Mouse (Mus musculus): ENCODE data around the gene Nxt1. TPM values are rescaled to one million over a fixed set of nuclear protein-coding genes. Genes with fewer than 3 reads are reported as not detected.

Gene Nxt1
- polyA plus RNA-seq, 1 experiment, result 25.5 TPM

DNA sequence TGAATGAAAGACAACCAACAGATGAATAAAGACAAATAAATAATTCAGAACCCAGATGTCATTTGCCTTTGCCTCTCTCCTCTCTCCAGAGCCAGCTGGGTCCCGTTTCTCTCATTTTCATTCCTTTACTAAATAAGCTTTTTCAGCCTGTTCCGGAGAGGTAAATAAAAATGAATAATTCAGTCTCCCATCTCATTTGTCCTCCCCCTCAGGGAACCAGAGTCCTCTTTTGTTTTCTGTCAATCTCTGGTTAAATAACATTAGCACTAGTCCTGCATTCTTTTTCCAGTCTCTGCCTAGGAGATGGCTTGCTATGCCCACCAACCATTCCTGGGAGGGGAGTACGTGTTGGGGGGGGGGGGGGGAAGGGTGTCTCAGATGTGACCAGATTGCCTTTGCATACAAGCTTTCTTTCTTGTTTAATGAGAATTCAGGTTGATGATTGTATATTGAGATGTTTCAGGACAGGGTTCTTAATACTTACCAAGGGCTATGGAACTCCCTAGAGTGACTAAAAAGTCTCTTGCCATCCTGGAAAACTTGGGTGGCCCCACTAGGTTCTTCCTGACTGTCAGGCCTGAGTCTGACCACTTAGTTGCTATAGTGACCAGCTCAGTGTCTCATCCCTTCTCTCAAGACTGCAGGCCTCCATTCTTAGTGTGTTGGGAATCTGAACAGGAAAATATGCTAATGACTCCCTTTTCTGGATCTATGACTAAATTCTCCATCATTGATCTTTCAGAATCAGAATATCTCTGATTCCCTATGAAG is 21.6 kb upstream of the Nxt1 start:
- TF ChIP-seq POLR2A (IDR thresholded peaks at IDR 0.05; ENCODE audit: low read depth, low read length) (no peak), CTCF (IDR thresholded peaks at IDR 0.05; ENCODE audit: borderline replicate concordance, insufficient read depth, low read length) (no peak)
- H3K27ac ChIP-seq (ENCODE audit: insufficient read depth, low read length), result no peak overlapping the region
- no peak overlapping the region for H3K4me3 ChIP-seq (ENCODE audit: insufficient read depth, low read length)
- H3K4me1 ChIP-seq (ENCODE audit: control insufficient read depth, insufficient read depth, low read length), result no peaks in the 10 kb centered on the region

DNA sequence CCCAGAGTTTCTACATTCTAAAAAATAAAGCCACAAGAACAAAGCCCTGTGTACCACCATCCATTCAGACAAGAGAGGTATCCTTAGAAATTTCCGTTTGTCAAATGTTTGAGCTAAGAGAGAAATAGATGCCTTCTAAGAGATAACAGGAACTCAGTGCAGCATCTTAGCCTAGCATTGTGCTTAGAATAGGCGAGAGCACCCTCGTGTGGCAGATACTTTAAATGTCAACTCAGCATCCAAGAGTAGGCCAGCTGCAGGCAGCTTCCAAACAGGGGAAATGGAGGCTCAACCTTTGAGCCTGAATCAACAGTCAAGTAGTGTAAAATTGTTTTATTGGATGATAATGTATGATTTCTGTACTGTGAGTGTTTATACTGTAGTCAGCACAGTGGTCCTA is 17.4 kb upstream of the Nxt1 start:
- no peaks in the 10 kb centered on the region for H3K4me1 ChIP-seq (ENCODE audit: control insufficient read depth, insufficient read depth, low read length)
- TF ChIP-seq CTCF (IDR thresholded peaks at IDR 0.05; ENCODE audit: borderline replicate concordance, insufficient read depth, low read length), result peak; percentile 39; the same call in 1 of the 2 replicates
- no peak for TF ChIP-seq POLR2A (IDR thresholded peaks at IDR 0.05; ENCODE audit: low read depth, low read length)

DNA sequence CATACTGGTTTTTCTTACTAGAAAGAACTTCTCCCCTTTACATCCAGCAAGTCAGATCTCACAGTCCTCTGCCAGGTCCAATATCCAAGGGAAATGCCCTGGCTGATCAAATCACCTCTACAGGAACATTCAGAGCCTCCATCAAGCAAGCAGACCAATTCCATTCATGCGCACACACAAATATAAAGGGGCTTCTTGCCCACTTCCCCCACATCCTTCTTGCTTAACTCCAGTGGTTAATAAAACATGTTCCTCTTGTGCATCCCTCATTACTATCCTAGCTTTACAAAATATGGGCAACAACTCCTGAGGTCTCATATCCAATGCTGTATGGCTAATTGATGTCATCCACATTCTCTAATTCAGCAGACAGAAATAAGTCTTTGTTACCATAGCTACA is 8.9 kb upstream of the Nxt1 start:
- no peaks in the 10 kb centered on the region for H3K4me1 ChIP-seq (ENCODE audit: control insufficient read depth, insufficient read depth, low read length)
- TF ChIP-seq CTCF (IDR thresholded peaks at IDR 0.05; ENCODE audit: borderline replicate concordance, insufficient read depth, low read length) (no peak), POLR2A (IDR thresholded peaks at IDR 0.05; ENCODE audit: low read depth, low read length) (no peak)

More for the DNA sequence above, 17.4 kb upstream of the Nxt1 start:
- Histone ChIP-seq H3K4me3 (ENCODE audit: insufficient read depth, low read length) (no peak overlapping the region), H3K27ac (ENCODE audit: insufficient read depth, low read length) (no peak overlapping the region)

DNA sequence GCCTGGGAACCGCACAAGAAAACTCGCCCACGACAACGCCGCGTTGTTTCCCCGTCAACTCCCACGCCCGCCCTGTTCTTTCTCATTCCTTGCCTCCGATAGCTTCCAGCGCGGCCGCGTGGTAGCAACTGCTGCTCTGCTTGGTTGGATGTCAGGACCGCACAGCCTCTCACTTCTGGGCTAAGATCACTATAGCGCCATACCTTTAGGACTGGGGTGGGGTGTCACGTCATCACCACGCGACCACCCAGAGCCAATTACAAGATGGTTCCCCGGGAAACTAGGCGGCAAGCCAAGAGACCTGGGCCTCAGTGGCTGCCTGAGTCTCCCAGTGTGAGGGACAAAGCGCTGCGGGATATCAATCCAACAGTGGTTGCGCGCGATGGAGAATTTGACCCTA is 5.4 kb downstream of the Nxt1 start:
- H3K4me3 ChIP-seq (ENCODE audit: insufficient read depth, low read length), result no peak overlapping the region; the same call in 1 of the 2 replicates
- peaks cover 12% of the 10 kb centered on the region for H3K4me1 ChIP-seq (ENCODE audit: control insufficient read depth, insufficient read depth, low read length)
- peak overlapping the region; percentile 12; the same call in 1 of the 2 replicates for H3K27ac ChIP-seq (ENCODE audit: insufficient read depth, low read length)
- TF ChIP-seq CTCF (IDR thresholded peaks at IDR 0.05; ENCODE audit: borderline replicate concordance, insufficient read depth, low read length), result no peak
- TF ChIP-seq POLR2A (IDR thresholded peaks at IDR 0.05; ENCODE audit: low read depth, low read length), result peak; percentile 52

More for the DNA sequence above, 8.9 kb upstream of the Nxt1 start:
- Histone ChIP-seq H3K4me3 (ENCODE audit: insufficient read depth, low read length) (no peak overlapping the region), H3K27ac (ENCODE audit: insufficient read depth, low read length) (no peak overlapping the region)

DNA sequence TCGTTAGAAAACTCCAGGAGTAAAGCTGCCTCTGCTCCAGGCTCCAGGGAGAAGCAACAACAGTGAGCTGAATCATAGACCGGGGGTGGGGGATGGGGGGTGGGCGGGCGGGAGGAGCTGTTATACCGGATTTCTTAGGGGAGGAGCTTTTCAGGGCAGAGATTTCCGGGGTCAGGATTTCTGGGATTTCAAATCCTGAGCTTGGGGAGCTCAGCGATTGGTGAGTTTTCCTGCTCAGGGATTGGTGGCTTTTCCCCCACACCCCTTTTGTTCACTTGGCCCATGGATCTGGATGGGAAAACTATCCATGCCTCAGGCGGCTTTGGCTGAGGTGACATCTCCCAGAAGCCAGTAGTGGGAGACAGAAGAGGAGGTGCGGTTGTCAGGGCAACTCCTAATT is 6.9 kb downstream of the Nxt1 start:
- peak overlapping the region; percentile 93 for H3K27ac ChIP-seq (ENCODE audit: insufficient read depth, low read length)
- TF ChIP-seq CTCF (IDR thresholded peaks at IDR 0.05; ENCODE audit: borderline replicate concordance, insufficient read depth, low read length) (no peak), POLR2A (IDR thresholded peaks at IDR 0.05; ENCODE audit: low read depth, low read length) (peak; percentile 76)
- peaks cover 8% of the 10 kb centered on the region for H3K4me1 ChIP-seq (ENCODE audit: control insufficient read depth, insufficient read depth, low read length)
- H3K4me3 ChIP-seq (ENCODE audit: insufficient read depth, low read length), result no peak overlapping the region

DNA sequence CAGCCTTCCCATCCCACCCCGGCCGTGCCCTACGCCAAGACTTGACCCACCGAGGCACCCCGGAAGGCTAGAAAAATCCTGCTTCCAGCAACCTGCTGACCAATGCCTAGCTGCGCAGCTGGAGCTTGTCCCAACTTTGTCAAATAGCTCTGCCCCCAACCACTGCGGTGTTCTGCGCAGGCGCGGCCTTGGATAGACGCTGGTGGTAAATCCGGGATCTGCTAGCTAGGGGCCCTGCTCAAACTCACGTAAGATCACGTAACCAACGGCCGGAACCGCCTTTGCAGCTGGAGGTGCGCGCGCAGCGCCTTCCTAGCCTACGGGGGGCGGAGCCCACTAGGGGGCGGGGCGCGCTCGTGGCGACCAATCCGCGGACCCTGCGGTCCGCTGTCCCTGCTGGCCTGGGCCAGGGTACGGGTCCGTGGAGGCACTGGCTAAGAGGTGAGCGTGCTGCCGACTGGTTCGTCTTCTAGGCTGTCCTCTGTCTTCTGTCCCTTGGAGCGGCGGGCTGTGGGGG is 8.4 kb downstream of the Nxt1 start, which contains the start of gene Gzf1:
Gene Gzf1, plus strand, starts transcription at position 249 of the 517 bp plus-strand sequence.
- peak within 1 kb of the TSS; percentile 63 for H3K27ac ChIP-seq (ENCODE audit: insufficient read depth, low read length)
- H3K4me3 ChIP-seq (ENCODE audit: insufficient read depth, low read length), result peak within 1 kb of the TSS; percentile 80
- no peak for TF ChIP-seq CTCF (IDR thresholded peaks at IDR 0.05; ENCODE audit: borderline replicate concordance, insufficient read depth, low read length)
- peak; percentile 94 for TF ChIP-seq POLR2A (IDR thresholded peaks at IDR 0.05; ENCODE audit: low read depth, low read length)
- H3K4me1 ChIP-seq (ENCODE audit: control insufficient read depth, insufficient read depth, low read length), result peaks cover 8% of the 10 kb centered on the region

DNA sequence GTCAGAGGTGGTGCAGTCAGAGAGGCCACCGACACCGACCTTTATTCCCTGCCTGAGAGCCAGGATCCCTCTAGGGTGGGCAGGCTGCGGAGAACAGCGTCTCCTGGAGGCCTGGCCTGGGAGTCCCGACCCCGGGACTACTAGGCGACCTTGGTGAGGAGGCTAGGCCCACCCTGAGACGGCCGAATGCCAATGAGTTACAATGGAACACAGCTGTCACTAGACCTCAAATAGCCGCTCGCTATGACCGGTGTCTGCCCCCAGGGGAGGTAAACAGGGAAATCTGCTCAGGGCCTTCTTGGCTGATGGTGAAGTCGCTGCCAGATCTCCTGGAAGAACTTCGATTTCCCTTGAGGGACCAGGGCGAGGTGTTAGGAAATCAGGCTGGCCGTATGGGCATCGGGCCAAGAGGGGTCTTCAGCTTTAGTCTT is 9.1 kb downstream of the Nxt1 start:
- no peak overlapping the region for H3K27ac ChIP-seq (ENCODE audit: insufficient read depth, low read length)
- no peak for TF ChIP-seq POLR2A (IDR thresholded peaks at IDR 0.05; ENCODE audit: low read depth, low read length)
- 0 out of 2 replicates have a peak, but pooled peaks have one; percentile 26 for TF ChIP-seq CTCF (IDR thresholded peaks at IDR 0.05; ENCODE audit: borderline replicate concordance, insufficient read depth, low read length)

DNA sequence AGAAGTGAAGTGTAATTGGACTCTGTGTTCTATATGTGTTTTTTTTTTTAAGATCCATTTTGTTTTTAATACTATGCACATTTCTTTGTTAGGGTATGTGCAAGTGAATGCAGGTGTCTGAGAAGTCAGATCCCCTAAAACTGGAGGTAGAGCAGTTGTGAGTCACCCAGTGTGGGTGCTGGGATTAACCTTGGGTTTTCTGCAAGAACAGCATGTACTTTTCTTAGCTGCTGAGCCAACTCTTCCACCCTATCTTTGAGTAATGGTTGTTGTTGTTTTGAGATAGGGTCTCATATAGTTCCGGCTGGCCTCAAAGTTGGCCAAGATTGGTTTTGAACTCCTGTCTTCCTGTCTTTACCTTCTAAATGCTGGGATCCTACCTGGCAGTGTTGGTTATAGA is 10.6 kb downstream of the Nxt1 start:
- H3K27ac ChIP-seq (ENCODE audit: insufficient read depth, low read length), result no peak overlapping the region
- H3K4me3 ChIP-seq (ENCODE audit: insufficient read depth, low read length), result no peak overlapping the region
- no peak for TF ChIP-seq POLR2A (IDR thresholded peaks at IDR 0.05; ENCODE audit: low read depth, low read length)
- TF ChIP-seq CTCF (IDR thresholded peaks at IDR 0.05; ENCODE audit: borderline replicate concordance, insufficient read depth, low read length), result no peak
- peaks cover 8% of the 10 kb centered on the region for H3K4me1 ChIP-seq (ENCODE audit: control insufficient read depth, insufficient read depth, low read length)

More for the DNA sequence above, 9.1 kb downstream of the Nxt1 start:
- peaks cover 8% of the 10 kb centered on the region for H3K4me1 ChIP-seq (ENCODE audit: control insufficient read depth, insufficient read depth, low read length)
- peak overlapping the region; percentile 80 for H3K4me3 ChIP-seq (ENCODE audit: insufficient read depth, low read length)

DNA sequence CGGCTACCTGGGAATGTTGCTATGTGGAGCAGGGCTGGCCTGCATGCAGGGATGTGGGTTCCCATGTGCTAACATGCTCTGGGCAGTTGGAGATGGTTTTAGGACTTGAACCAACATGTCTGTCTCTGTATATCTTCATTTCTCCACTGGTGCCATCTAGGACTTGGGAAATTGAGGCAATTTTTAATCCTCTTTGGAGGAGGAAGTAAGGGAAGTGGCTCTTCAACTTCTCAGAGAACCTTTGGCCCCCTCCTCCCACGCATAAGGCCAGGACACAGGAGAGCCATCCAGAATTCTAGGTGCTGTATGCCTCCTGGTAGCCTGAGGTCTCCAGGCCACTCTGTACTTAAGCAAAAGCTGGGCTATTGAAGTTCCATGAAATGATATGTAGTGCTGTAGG is 12.6 kb downstream of the Nxt1 start:
- no peak for TF ChIP-seq POLR2A (IDR thresholded peaks at IDR 0.05; ENCODE audit: low read depth, low read length)
- no peak for TF ChIP-seq CTCF (IDR thresholded peaks at IDR 0.05; ENCODE audit: borderline replicate concordance, insufficient read depth, low read length)
- H3K27ac ChIP-seq (ENCODE audit: insufficient read depth, low read length), result no peak overlapping the region
- no peak overlapping the region for H3K4me3 ChIP-seq (ENCODE audit: insufficient read depth, low read length)
- peaks cover 5% of the 10 kb centered on the region; the same call in 1 of the 2 replicates for H3K4me1 ChIP-seq (ENCODE audit: control insufficient read depth, insufficient read depth, low read length)

DNA sequence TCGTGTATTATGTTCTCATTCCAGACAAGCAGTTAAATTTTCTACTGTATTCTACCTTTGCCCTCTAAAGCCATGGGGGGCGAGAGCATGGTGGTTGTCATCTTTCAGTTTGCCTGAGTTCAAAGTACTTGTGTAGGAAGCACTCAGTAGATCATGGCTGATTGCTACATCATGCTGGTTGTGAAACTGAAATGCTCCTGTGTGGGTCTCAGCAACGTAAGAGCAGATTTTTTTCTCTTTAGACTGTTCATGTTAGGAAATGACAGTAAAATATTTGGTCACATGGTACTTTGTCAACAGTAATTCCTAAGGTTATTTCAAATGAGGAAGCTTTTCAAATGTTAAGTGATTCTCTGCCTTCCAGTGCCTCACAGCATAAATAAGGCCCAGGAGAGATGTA is 13.3 kb downstream of the Nxt1 start:
- no peak overlapping the region for H3K4me3 ChIP-seq (ENCODE audit: insufficient read depth, low read length)
- TF ChIP-seq POLR2A (IDR thresholded peaks at IDR 0.05; ENCODE audit: low read depth, low read length) (no peak), CTCF (IDR thresholded peaks at IDR 0.05; ENCODE audit: borderline replicate concordance, insufficient read depth, low read length) (no peak)
- H3K27ac ChIP-seq (ENCODE audit: insufficient read depth, low read length), result no peak overlapping the region
- peaks cover 5% of the 10 kb centered on the region; the same call in 1 of the 2 replicates for H3K4me1 ChIP-seq (ENCODE audit: control insufficient read depth, insufficient read depth, low read length)

All from embryonic fibroblast, embryonic 13.5 days (primary cell).